Mouse (Mus musculus) olfactory bulb, adult 2 months (tissue): ENCODE measurements around the gene Robo2. TPM values are rescaled to one million over a fixed set of nuclear protein-coding genes. Genes with fewer than 3 reads are reported as not detected.

Experiments used
- H3K27ac ChIP-seq: fragments of 200-500 bp; 2 replicates; pipeline ENCODE4 v1.5.1; 2012; ENCODE audit warnings: low read depth, low read length; ENCODE audit not compliant: insufficient read depth
- H3K4me1 ChIP-seq: fragments of 200-500 bp; 2 replicates; pipeline ENCODE4 v1.6.1; 2012; ENCODE audit warnings: low read length; ENCODE audit not compliant: control insufficient read depth, insufficient read depth
- H3K4me3 ChIP-seq: fragments of 200-500 bp; 2 replicates; pipeline ENCODE4 v1.5.1; 2012; ENCODE audit warnings: mild to moderate bottlenecking, low read depth, low read length, moderate library complexity; ENCODE audit not compliant: insufficient read depth
- CTCF ChIP-seq: fragments of 200-500 bp; IDR thresholded peaks from 2 replicates; pipeline ENCODE4 v1.5.1; 2012; ENCODE audit warnings: low read depth, mild to moderate bottlenecking, low read length, moderate library complexity; ENCODE audit not compliant: insufficient read depth
- POLR2A ChIP-seq: fragments of 200-500 bp; IDR thresholded peaks from 2 replicates; pipeline ENCODE4 v1.6.1; 2012; ENCODE audit warnings: mild to moderate bottlenecking, low read depth, low read length, moderate library complexity; ENCODE audit not compliant: insufficient read depth
- WGBS: fragments of 180-500 bp; shearing (Covaris S2); methylation state at CpG from one replicate; pipeline ENCODE4 v1.1.7; 2018; 5-methylcytosine and 5-hydroxymethylcytosine counted together
- polyA plus RNA-seq: library from polyadenylated mRNA; stranded (reverse); fragments of >200 nt; gene quantifications from 2 replicates; pipeline ENCODE4 v1.2.4, GENCODE M21; 2012; ENCODE audit warnings: low replicate concordance; ENCODE audit not compliant: missing spikeins, insufficient read depth, insufficient read length

Gene Robo2
- polyA plus RNA-seq, 1 experiment: 51.4 TPM

DNA sequence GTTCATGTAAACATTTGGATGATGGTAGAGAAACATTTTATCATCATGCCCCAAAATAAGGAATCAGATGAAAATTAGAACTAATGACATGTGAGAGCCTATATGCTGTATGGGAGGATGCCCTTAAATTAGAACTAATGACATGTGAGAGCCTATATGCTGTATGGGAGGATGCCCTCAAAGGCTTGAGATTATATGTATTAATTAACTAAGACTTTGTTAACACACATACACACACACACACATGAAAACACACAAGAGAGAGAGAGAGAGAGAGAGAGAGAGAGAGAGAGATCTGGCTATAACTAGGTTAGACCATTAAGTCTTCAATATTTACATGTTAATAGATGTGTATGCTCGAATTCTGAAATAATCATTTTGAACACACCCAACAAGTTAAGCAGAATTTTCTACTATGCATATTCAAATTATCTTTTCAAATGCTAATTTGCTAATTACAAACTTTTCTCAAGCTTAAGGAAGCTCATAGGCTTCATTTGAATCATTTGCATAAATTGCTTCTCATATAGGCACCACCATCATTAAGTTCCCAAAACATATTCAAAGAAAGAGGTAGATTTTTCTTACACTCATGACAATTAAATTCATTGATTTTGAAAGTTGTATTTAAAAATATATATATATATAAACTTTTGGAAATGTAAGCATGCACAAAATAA lies 211.5 kb downstream of the Robo2 start:
- no peak for TF ChIP-seq POLR2A
- no peak for TF ChIP-seq CTCF
- Histone ChIP-seq H3K4me1 (no peaks in the 10 kb centered on the region), H3K4me3 (no peak overlapping the region), H3K27ac (no peak overlapping the region)
- 35% methylated on average over 1 of the region's 1 CpGs for WGBS

DNA sequence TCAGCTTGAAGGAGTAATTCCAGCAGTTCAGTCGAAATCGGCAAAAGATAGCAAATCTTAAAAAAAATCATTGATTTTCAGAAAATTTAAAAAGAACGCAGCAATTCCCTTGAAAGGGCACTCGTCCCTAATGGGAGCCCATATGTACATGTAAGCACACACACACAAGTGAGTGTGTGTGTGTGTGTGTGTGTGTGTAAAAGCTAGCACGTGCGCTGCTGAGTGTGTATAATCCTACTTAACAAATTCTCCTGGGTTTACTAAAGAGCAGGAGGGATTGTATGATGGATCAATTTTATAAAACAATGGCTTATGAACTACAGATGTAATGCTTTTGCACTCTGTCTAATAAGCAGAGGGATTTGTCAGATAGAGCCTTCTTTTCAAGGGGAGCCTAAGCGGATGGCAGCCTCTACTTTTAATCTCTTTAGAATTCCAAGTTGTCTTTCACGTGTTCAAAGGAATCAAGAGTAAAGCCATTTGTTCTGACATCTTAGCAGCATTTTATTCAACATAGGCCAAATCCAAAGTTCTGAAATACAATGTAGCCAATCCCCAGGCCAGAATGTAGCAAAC lies 218.6 kb downstream of the Robo2 start:
- Histone ChIP-seq H3K4me3 (no peak overlapping the region), H3K27ac (no peak overlapping the region), H3K4me1 (no peaks in the 10 kb centered on the region)
- 80% methylated on average over 8 of the region's 8 CpGs for WGBS
- TF ChIP-seq CTCF (no peak), POLR2A (no peak)

DNA sequence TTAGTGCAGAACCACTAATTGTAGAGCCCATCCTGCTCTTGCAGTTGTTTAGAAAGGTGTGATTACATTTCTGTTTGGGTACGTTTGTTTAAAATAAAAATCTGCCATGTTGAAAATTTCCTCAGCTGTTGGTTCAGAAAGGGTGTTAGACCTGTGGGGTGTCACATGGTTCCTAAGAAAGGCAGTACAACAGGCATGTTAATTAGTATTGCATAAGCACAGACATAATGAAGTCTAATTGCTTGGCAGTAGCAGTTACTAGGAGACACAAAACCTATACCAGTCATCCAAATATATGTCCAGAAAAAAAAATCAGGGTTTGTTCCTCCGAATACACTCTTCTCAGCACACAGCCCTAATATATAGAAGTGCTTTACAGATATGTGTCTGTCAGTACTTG lies 220.0 kb downstream of the Robo2 start:
- 33% methylated on average over 2 of the region's 2 CpGs for WGBS
- Histone ChIP-seq H3K4me3 (no peak overlapping the region), H3K4me1 (no peaks in the 10 kb centered on the region), H3K27ac (no peak overlapping the region)
- no peak for TF ChIP-seq CTCF
- no peak for TF ChIP-seq POLR2A

DNA sequence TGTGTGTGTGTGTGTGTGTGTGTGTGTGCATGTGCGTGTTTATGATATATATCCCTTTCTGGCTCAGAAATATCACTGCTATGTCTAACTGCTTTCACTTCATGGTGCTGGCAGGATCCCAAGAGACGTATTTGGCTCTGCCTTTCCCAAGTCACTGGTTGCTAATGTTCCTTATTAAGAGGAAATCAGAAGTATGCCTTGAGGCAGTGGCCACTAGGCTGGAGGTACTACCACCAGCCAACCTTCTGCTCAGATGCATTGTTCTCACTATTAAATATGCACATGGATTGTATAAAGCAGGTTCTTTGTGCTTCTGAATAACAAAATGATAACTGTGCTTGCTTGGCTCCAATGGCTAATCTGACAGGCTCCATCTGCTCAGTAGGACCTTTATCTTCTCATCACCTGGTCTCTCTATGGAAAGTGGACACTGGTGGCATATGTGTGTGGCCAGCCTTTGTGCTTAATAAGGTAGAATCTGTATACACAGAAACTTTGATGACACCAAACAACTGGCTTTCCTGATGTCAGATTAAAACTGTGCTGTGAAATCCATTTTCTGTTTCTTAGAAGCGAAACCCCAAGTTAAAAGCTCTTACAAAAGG lies 229.0 kb downstream of the Robo2 start:
- 70% methylated on average over 3 of the region's 3 CpGs for WGBS
- Histone ChIP-seq H3K27ac (no peak overlapping the region), H3K4me3 (no peak overlapping the region), H3K4me1 (no peaks in the 10 kb centered on the region)
- TF ChIP-seq POLR2A (no peak), CTCF (no peak)

DNA sequence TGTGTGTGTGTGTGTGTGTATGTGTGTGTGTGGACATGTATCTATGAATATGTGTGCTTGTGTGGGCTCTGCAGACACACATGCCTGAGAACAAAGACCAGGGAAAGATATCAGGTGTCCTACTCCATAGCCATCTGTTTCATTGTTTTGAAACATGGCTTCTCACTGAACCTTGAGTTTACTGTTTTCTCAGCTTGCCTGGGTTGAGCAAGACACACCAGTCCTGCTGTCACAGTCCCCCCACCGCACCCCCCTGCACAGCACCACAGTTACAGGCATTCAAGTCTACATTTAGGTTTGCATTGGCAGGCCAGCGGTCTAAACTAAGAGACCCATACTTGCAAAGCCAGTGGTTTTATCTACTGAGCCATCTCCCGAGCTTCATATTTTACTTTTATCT lies 239.0 kb downstream of the Robo2 start:
- TF ChIP-seq POLR2A (no peak), CTCF (no peak)
- 89% methylated on average over 3 of the region's 3 CpGs for WGBS
- Histone ChIP-seq H3K4me1 (no peaks in the 10 kb centered on the region), H3K27ac (no peak overlapping the region), H3K4me3 (no peak overlapping the region)

DNA sequence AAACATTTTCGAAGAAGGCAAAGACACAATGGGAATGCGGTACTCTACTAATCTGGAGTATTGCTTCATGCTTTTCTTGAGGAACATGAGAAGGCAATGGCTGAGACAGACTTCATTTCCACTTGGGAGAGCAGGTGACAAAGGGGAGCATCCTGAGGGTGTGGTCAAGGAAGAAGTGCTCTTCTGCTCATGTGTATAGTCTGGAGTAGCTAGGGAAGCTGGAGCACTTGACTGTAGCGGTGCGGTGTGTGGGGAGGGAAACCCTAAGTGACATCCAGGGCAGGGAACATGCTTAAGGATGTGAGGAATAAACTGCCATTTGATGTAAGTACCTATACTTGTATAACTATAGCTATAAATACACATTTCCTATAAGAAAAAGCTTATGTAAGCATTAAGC lies 242.0 kb downstream of the Robo2 start:
- H3K4me3 ChIP-seq: no peak overlapping the region
- 97% methylated on average over 4 of the region's 4 CpGs for WGBS

DNA sequence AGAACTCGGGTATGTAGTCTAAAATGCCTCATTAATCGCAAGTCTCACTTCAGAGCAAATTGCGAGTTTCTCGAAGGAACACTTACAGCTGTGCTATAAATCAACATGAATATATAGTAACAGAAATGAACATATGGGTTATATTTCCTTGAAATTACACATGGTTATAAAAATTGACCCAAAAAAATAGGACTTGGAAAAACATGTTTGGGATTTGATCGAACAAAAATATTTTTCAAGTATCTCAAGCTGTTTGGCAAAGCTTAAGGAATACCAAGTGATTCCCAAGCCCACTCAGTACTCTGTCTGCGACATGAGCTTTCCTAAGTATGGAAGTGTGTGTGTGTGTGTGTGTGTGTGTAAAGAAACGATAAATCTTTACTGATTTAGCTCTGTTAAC lies 242.5 kb downstream of the Robo2 start:
- no peaks in the 10 kb centered on the region for H3K4me1 ChIP-seq
- no peak overlapping the region for H3K27ac ChIP-seq
- no peak overlapping the region for H3K4me3 ChIP-seq
- TF ChIP-seq POLR2A (no peak), CTCF (no peak)
- 76% methylated on average over 7 of the region's 7 CpGs for WGBS

More for the DNA sequence above, 242.0 kb downstream of the Robo2 start:
- H3K27ac ChIP-seq: no peak overlapping the region
- TF ChIP-seq POLR2A (no peak), CTCF (no peak)
- no peaks in the 10 kb centered on the region for H3K4me1 ChIP-seq

DNA sequence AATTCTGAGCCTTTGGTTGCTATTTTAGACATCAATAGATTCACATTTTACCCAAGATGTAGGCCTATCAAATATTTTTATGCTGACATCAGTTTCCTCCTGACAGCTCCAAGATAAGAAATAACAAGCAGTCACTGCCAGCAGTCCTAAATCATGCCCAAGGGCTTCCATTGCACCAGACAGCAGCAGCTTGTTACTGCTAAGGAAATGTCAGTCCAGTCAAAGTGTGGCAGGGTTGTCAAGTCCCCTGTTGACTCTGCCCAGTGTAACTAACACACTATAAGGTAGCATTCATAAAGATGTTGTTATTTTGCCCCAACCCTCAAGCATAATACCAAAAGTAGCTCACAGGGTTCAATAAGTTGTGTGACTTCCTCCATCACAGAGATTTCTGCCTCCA lies 243.8 kb downstream of the Robo2 start:
- Histone ChIP-seq H3K27ac (no peak overlapping the region), H3K4me3 (no peak overlapping the region), H3K4me1 (no peaks in the 10 kb centered on the region)
- TF ChIP-seq POLR2A (no peak), CTCF (no peak)

DNA sequence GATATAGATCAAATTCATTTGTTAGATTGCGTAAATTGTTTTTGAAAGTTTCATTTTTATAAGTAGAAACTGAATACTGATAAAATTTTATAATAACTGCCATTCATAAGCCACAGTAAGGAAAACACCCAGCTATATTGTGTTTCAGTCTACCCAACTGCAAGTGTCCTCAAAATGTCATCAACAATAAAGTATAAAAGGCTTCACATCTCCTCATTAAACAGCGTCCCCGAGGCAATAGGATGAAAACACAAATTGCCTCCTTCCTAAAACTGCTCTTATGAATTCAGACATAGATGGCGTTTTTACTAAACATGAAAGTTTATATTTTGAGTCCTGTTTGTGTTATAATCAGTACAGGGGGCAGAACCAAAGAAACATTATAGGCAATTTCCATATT lies 249.6 kb downstream of the Robo2 start:
- Histone ChIP-seq H3K4me3 (no peak overlapping the region), H3K4me1 (no peaks in the 10 kb centered on the region), H3K27ac (no peak overlapping the region)
- 82% methylated on average over 4 of the region's 4 CpGs for WGBS
- TF ChIP-seq POLR2A (no peak), CTCF (no peak)
